Mouse (Mus musculus): ENCODE results near the gene Ppid. TPM values are rescaled to one million over a fixed set of nuclear protein-coding genes. Genes with fewer than 3 reads are reported as not detected.

The Ppid gene
- polyA plus RNA-seq, 1 experiment from 2014 or later, result 201 TPM

- Histone ChIP-seq H3K27me3 (ENCODE audit: control insufficient read depth, insufficient read depth, low read length) (no peaks in the 10 kb centered on the region), H3K9ac (ENCODE audit: low read length) (no peak overlapping the region), H3K4me2 (ENCODE audit: low read depth, low read length, severe bottlenecking) (no peak overlapping the region), H3K36me3 (ENCODE audit: control insufficient read depth, insufficient read depth, low read length) (no peaks in the 10 kb centered on the region), H3K9me3 (ENCODE audit: control insufficient read depth, low read length) (no peaks in the 10 kb centered on the region), H3K27ac (ENCODE audit: low read depth, low read length) (no peak overlapping the region), H3K4me3 (ENCODE audit: low read depth, low read length) (no peak overlapping the region), H3K4me1 (replicated peaks; ENCODE audit: control insufficient read depth, insufficient read depth, low read length) (no peaks in the 10 kb centered on the region; the same call in 1 of the 2 replicates)
- 48% methylated on average over 5 of the region's 5 CpGs for WGBS
- ATAC-seq (replicated peaks; ENCODE audit: low FRiP score) (no peak), DNase-seq (ENCODE audit: low spot score) (no peak)
Observed at GRCm38 (mm10) chr3:79576865-79577264, 14.3 kb upstream of the Ppid start.

GRCm38 (mm10) chr3:79577606-79578005 lies 13.5 kb upstream of the Ppid start:
- DNase-seq (ENCODE audit: low spot score) (no peak), ATAC-seq (replicated peaks; ENCODE audit: low FRiP score) (no peak)
- 88% methylated on average over 6 of the region's 6 CpGs for WGBS
- Histone ChIP-seq H3K36me3 (ENCODE audit: control insufficient read depth, insufficient read depth, low read length) (no peaks in the 10 kb centered on the region), H3K4me2 (ENCODE audit: low read depth, low read length, severe bottlenecking) (no peak overlapping the region), H3K4me1 (replicated peaks; ENCODE audit: control insufficient read depth, insufficient read depth, low read length) (no peaks in the 10 kb centered on the region; the same call in 1 of the 2 replicates), H3K4me3 (ENCODE audit: low read depth, low read length) (no peak overlapping the region), H3K9me3 (ENCODE audit: control insufficient read depth, low read length) (no peaks in the 10 kb centered on the region), H3K27me3 (ENCODE audit: control insufficient read depth, insufficient read depth, low read length) (no peaks in the 10 kb centered on the region), H3K9ac (ENCODE audit: low read length) (no peak overlapping the region), H3K27ac (ENCODE audit: low read depth, low read length) (no peak overlapping the region)

DNA sequence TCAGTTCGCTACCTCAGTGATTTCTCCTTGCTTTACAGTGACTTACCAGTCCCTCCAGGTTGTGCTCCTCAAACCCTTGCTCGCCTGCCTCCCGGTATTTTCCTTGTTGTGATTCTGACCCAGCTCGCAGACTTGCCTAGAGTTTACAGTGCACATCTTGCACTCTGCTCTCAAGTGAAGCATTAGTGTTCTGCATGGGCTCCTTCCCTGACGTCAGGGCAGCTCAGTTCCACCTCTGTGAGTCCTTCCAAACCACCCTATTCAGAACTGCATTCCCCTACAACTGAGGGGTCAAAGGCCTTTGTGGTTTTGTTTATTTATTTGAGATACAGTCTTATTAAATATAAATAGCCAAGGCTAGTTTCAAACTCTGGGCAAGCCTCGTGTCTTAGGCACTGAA lies 13.0 kb upstream of the Ppid start:
- H3K4me2 ChIP-seq (ENCODE audit: low read depth, low read length, severe bottlenecking), result no peak overlapping the region
- no peak overlapping the region for H3K27ac ChIP-seq (ENCODE audit: low read depth, low read length)
- ATAC-seq (replicated peaks; ENCODE audit: low FRiP score), result no peak
- H3K4me3 ChIP-seq (ENCODE audit: low read depth, low read length), result no peak overlapping the region
- no peaks in the 10 kb centered on the region for H3K36me3 ChIP-seq (ENCODE audit: control insufficient read depth, insufficient read depth, low read length)
- no peak for DNase-seq (ENCODE audit: low spot score)
- H3K9ac ChIP-seq (ENCODE audit: low read length), result no peak overlapping the region
- no peaks in the 10 kb centered on the region; the same call in 1 of the 2 replicates for H3K4me1 ChIP-seq (replicated peaks; ENCODE audit: control insufficient read depth, insufficient read depth, low read length)
- H3K9me3 ChIP-seq (ENCODE audit: control insufficient read depth, low read length), result no peaks in the 10 kb centered on the region
- 74% methylated on average over 6 of the region's 6 CpGs for WGBS
- no peaks in the 10 kb centered on the region for H3K27me3 ChIP-seq (ENCODE audit: control insufficient read depth, insufficient read depth, low read length)

DNA sequence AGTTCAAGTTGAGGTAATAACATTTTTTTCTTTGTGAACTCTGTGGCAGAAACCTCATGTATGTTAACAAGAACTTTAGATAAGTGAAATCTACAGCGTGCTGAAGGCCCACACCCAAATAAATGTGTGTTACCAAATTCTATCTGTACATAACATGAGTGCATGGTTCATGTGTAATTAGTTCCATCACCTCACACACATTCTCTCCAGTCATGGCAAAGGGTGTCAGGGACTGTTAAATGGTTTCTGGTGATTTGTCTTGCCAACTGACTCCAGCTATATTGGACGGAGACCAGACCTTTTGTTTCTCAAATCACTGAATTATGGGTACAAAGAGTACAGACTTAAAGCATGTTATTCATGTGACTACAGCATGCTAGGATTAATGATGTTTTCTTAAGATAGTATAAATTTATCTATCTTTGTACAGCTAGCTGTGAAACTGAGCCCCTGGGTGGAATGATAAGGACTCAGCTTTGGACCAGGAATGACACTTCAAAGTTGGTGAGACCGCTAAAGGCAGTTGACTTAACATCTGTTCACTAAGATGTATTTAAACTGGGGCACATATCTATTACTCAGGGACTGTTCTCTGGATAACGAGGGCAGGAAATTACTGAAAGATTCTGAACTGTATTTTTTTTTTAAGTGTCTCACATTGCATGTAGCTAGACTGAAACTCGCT lies 11.1 kb upstream of the Ppid start:
- Histone ChIP-seq H3K36me3 (ENCODE audit: control insufficient read depth, insufficient read depth, low read length) (no peaks in the 10 kb centered on the region), H3K4me2 (ENCODE audit: low read depth, low read length, severe bottlenecking) (no peak overlapping the region), H3K9ac (ENCODE audit: low read length) (no peak overlapping the region), H3K9me3 (ENCODE audit: control insufficient read depth, low read length) (no peaks in the 10 kb centered on the region), H3K27ac (ENCODE audit: low read depth, low read length) (no peak overlapping the region), H3K4me1 (replicated peaks; ENCODE audit: control insufficient read depth, insufficient read depth, low read length) (no peaks in the 10 kb centered on the region; the same call in 1 of the 2 replicates), H3K4me3 (ENCODE audit: low read depth, low read length) (no peak overlapping the region), H3K27me3 (ENCODE audit: control insufficient read depth, insufficient read depth, low read length) (no peaks in the 10 kb centered on the region)
- ATAC-seq (replicated peaks; ENCODE audit: low FRiP score) (no peak), DNase-seq (ENCODE audit: low spot score) (no peak)
- 83% methylated on average over 5 of the region's 5 CpGs for WGBS

GRCm38 (mm10) chr3:79586804-79587203 lies 4.3 kb upstream of the Ppid start:
- no peaks in the 10 kb centered on the region for H3K9me3 ChIP-seq (ENCODE audit: control insufficient read depth, low read length)
- H3K27ac ChIP-seq (ENCODE audit: low read depth, low read length), result no peak overlapping the region
- DNase-seq (ENCODE audit: low spot score), result peak; percentile 95
- peak; percentile 76 for ATAC-seq (replicated peaks; ENCODE audit: low FRiP score)
- no peaks in the 10 kb centered on the region for H3K27me3 ChIP-seq (ENCODE audit: control insufficient read depth, insufficient read depth, low read length)
- H3K4me1 ChIP-seq (replicated peaks; ENCODE audit: control insufficient read depth, insufficient read depth, low read length), result no peaks in the 10 kb centered on the region
- no peak overlapping the region for H3K4me2 ChIP-seq (ENCODE audit: low read depth, low read length, severe bottlenecking)
- H3K36me3 ChIP-seq (ENCODE audit: control insufficient read depth, insufficient read depth, low read length), result no peaks in the 10 kb centered on the region
- no peak overlapping the region for H3K9ac ChIP-seq (ENCODE audit: low read length)
- no peak overlapping the region for H3K4me3 ChIP-seq (ENCODE audit: low read depth, low read length)
- 5% methylated on average over 6 of the region's 6 CpGs for WGBS

DNA sequence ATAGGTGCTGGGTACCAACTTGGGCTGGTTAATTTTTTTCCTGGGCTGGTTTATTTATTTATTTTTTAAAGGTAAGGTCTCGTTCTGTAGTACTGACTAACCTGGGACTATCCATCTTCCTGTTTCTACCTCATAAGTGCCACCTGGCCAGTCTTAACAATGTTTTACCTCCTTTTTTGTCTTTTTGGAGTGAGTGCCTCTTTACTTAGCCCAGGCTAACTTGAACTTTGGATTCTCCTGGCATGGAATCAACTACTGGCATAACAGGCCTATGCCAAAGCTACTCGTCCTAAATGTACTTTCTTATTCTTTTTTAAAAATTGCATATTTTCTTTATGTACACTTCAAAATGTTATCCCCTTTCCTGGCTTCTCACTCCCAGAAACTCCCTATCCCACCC lies 1.5 kb upstream of the Ppid start:
- Histone ChIP-seq H3K9me3 (ENCODE audit: control insufficient read depth, low read length) (no peaks in the 10 kb centered on the region), H3K27ac (ENCODE audit: low read depth, low read length) (no peak overlapping the region), H3K4me1 (replicated peaks; ENCODE audit: control insufficient read depth, insufficient read depth, low read length) (no peaks in the 10 kb centered on the region), H3K4me2 (ENCODE audit: low read depth, low read length, severe bottlenecking) (no peak overlapping the region), H3K4me3 (ENCODE audit: low read depth, low read length) (no peak overlapping the region), H3K9ac (ENCODE audit: low read length) (no peak overlapping the region), H3K36me3 (ENCODE audit: control insufficient read depth, insufficient read depth, low read length) (no peaks in the 10 kb centered on the region; the same call in 1 of the 2 replicates), H3K27me3 (ENCODE audit: control insufficient read depth, insufficient read depth, low read length) (no peaks in the 10 kb centered on the region)
- ATAC-seq (replicated peaks; ENCODE audit: low FRiP score) (no peak), DNase-seq (ENCODE audit: low spot score) (no peak)
- WGBS, result 79% methylated on average over 2 of the region's 2 CpGs

DNA sequence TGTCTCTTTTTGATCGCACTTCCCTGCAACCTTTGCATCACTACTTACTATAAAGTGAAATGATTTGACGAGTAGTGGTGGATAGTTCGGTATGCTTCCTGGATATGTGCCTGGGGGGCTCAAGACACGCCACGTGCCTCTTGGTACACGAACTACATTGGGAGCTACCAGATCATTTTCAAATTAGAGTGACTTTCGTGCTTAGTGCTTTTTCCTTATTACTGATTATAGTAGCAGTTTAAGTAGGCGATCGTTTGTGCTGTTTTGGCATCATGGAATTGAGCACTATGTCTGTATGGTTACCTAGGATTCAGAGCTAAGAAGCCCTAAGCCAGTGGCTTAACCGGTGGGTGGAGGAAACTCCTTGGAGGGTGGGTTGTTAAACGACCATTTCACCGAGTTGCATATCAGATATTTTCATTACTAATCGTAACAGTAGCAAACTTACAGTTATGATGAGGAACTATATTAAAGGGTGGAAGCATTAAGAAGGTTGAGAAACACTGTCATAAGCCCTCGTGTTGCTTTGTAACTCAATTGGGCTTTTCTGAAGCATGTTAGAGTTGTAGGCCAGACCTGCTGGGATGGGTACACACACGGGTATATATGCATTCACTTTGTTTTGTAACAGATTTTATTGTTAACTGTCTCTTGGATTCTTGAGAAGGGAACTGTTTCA lies 790 bp downstream of the Ppid start:
- H3K27ac ChIP-seq (ENCODE audit: low read depth, low read length), result no peak overlapping the region; the same call in 1 of the 2 replicates
- H3K4me1 ChIP-seq (replicated peaks; ENCODE audit: control insufficient read depth, insufficient read depth, low read length), result no peaks in the 10 kb centered on the region
- H3K4me3 ChIP-seq (ENCODE audit: low read depth, low read length), result peak overlapping the region; percentile 78
- H3K9ac ChIP-seq (ENCODE audit: low read length), result peak overlapping the region; percentile 94
- peak overlapping the region; percentile 73 for H3K4me2 ChIP-seq (ENCODE audit: low read depth, low read length, severe bottlenecking)
- H3K36me3 ChIP-seq (ENCODE audit: control insufficient read depth, insufficient read depth, low read length), result no peaks in the 10 kb centered on the region; the same call in 1 of the 2 replicates
- ATAC-seq (replicated peaks; ENCODE audit: low FRiP score) (no peak), DNase-seq (ENCODE audit: low spot score) (no peak)
- H3K27me3 ChIP-seq (ENCODE audit: control insufficient read depth, insufficient read depth, low read length), result no peaks in the 10 kb centered on the region
- H3K9me3 ChIP-seq (ENCODE audit: control insufficient read depth, low read length), result no peaks in the 10 kb centered on the region
- 8% methylated on average over 15 of the region's 15 CpGs for WGBS

GRCm38 (mm10) chr3:79595468-79595867 lies 4.3 kb downstream of the Ppid start:
- H3K9ac ChIP-seq (ENCODE audit: low read length), result no peak overlapping the region
- no peak overlapping the region for H3K27ac ChIP-seq (ENCODE audit: low read depth, low read length)
- DNase-seq (ENCODE audit: low spot score) (no peak), ATAC-seq (replicated peaks; ENCODE audit: low FRiP score) (no peak)
- no peaks in the 10 kb centered on the region for H3K9me3 ChIP-seq (ENCODE audit: control insufficient read depth, low read length)
- no peaks in the 10 kb centered on the region for H3K4me1 ChIP-seq (replicated peaks; ENCODE audit: control insufficient read depth, insufficient read depth, low read length)
- 92% methylated on average over 7 of the region's 7 CpGs for WGBS
- H3K4me2 ChIP-seq (ENCODE audit: low read depth, low read length, severe bottlenecking), result no peak overlapping the region
- no peaks in the 10 kb centered on the region for H3K27me3 ChIP-seq (ENCODE audit: control insufficient read depth, insufficient read depth, low read length)
- peaks cover 5% of the 10 kb centered on the region; the same call in 1 of the 2 replicates for H3K36me3 ChIP-seq (ENCODE audit: control insufficient read depth, insufficient read depth, low read length)
- H3K4me3 ChIP-seq (ENCODE audit: low read depth, low read length), result no peak overlapping the region

All from forebrain, embryonic 11.5 days (tissue).